Mouse (Mus musculus) layer of hippocampus, adult 9-10 months (tissue): ENCODE data around the gene Nbeal1.
"Not testable (repeated sequence)": the region's sequence is repeated elsewhere in the genome, so short reads cannot be mapped to it uniquely, and the experiment has no call there.

Experiments
- DNase-seq: peaks from one replicate; pipeline ENCODE4 v3.0.0; 2022; ENCODE audit warnings: low spot score

Nbeal1 gene

DNA sequence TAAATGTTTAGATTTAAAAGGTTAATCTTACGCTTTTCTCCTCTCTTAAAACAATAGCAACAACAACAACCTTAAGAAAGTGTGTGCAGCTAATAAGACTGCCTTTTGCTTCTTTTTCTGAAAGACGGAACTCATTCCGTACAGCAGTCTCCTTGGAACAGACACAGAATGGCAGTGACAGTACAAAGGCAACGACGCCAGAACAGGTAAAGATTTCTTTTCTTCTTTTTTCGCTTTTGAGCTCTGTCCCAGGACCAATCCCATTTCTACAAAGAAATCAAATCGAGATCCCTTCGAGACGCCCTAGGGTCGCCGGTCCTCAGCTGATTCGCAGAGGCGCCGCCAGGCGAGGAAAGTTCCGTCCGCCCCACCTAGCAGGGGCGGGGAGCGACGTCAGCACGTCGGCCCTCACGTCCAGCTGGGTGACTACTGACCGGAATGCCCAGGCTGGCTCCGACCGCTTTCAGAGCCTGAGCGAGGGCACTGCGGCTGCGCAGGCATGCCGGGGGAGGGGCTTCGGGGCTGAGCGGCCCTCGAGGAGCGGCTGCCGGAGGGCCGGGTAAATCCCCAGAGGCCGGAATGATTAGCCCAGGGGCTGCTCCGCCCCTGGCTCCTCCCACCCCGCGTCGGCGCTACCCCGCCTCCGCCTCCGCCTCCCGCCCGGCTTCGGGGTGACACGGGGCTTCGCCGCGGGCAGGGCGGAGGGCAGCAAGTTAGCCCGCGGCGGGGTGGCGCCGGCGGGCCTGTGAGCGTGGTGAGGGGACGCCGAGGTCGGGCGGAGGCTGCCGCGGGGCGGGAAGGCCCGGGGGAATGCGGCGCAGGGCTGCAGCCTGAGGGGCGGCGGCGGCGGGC is at the start of gene Nbeal1:
TSS of gene Nbeal1 (plus strand) at position 668 of the 852 bp plus-strand sequence.
- DNase-seq, result peak; percentile 88

DNA sequence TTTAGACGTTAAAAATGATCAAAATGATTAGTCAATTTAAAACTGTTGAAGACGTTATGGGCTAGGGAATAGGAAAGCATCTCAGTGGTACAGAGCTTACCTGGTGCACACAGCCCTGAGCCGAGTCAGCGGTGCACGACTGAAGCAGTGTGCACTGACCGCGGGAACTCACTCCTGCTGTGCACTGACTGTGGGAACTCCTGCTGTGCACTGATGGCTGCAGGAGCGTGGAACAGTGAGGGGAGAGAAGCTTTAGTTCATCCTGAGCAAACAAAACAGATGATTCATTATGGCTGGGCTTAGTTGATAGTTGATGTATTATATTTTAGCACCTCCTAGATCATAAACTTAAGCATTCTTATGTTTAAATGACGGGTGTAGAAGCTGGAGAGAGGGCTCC is 43.1 kb upstream of the Nbeal1 start:
- DNase-seq, result no peak

DNA sequence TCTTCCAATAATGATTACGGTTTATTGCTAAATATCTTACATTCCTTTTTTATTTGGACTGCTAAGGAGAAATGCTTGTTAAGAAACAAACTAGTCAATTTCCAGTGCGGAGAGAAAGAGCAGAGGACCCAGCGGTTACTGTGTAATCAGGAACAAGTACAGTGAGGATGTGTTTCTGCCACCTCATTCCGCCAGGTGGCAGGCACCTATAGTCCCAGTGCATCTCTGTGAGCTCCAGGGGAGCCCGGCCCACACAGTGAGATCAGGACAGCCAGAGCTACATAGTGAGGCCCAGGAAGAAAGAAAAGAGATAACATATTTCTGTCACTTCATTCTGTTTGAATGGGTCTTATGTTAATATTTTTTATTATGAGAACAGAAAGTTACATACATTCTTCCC is 27.7 kb upstream of the Nbeal1 start:
- DNase-seq, result no peak

DNA sequence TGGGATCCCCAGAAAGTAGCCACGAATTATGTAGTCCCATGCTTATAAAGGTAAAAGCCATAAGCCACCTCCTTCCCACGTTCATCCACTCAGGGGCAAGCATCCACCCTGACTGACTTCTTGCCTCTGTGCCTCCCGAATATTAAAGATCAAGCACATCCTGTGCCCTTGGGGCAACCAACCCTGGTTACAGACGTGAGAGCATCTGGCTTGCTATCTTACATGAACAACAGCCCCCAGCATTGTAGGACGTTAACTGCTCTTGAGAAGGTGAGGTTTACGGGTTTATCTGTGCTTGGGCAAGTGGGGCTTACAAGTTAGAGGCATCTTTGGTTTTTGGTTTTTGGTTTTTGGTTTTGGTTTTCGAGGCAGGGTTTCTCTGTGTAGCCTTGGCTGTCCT is 23.7 kb upstream of the Nbeal1 start:
- no peak for DNase-seq

DNA sequence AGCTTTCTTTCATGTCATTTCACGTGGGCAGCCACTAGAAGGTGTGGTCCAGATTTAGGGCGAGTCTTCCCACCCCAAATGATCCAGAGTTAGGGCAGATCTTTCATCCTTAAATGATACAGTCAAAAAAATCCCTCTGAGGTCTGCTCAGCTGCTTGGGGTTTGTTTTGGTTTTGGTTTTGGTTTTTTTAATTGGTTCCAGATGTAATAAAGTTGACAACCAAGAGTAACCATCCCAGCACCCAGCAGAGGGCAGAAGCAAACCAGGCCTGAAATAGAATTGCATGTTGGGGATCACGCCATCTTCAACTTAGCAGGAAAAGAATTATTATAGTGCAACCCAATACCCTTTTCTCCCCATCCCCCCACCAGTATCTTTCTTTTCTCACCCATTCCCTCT is 22.0 kb upstream of the Nbeal1 start:
- no peak for DNase-seq

DNA sequence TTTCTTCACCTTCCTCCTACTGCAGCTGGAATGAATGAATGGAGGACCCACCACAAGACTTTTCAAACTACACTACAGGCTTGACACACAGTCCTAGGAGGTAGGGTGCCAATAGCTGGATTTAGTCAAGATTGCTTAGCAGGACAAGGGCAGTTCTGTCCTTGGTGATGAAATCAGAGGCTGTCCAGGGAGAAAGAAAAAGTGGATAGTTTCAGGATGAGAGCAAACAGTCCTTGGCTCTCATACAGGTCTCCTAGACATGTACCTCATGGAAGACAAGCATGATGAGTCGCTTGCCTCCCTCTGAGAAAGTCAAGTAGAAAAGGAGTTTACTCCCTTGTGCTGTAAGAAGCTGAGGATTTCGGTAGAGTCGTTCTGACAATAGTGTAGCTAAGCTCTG is 16.7 kb upstream of the Nbeal1 start:
- no peak for DNase-seq

DNA sequence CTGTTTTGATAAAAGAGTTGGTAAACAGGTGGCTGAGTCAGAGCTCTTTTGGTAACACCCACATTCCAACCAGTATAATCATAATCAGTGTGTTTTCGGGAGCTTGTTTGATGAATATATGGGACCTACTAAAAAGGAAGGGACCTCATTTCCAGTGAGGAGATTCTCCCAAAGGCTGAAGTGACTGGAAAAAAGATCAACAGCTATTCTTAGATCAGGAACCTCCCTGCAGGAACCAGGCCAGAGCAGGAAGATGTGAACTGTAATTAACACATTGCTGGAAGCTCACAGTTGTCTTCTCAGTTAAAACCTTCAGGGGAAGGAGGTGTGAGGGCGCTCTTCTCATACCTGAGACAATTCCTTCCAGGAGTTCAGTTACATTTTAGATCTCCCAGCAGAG is 10.8 kb upstream of the Nbeal1 start:
- no peak for DNase-seq

DNA sequence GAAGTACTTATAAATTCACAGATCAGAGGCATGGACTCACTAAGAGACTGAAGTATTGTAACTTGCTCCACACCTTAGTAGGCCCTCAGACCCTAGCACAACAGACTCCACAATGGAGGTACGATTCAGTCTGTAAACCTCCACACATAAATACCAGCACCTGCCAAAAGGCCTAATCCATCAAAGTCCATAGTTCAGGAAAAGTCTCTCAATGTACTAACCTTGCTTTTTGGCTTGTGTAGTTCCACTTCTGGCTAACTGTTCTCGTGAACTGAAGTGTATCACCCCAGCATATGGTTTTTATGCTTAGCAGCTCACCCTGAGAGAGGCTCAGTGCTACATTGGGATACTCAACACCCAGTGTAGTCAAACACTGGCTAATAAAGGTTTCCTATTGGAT is 10.1 kb upstream of the Nbeal1 start:
- DNase-seq, result no peak

DNA sequence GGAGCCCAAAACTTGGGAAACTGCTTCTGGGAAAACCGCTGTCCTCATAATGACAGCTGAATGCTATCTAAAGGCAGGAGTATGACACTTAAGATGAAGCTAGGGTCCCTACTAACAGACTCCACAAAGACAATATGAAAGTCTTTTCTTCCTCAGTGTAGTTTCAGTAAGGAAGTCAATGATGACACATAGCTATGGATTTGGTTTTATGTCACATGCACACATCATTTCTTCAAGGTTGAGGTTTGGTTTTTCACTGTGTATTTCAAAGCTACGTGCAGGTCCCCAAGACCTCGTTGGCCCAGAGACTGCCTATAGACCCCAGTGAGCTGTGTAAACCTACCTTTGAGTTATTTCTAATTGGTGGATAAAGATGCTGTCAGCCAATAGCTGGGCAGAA is 7.3 kb upstream of the Nbeal1 start:
- no peak for DNase-seq

DNA sequence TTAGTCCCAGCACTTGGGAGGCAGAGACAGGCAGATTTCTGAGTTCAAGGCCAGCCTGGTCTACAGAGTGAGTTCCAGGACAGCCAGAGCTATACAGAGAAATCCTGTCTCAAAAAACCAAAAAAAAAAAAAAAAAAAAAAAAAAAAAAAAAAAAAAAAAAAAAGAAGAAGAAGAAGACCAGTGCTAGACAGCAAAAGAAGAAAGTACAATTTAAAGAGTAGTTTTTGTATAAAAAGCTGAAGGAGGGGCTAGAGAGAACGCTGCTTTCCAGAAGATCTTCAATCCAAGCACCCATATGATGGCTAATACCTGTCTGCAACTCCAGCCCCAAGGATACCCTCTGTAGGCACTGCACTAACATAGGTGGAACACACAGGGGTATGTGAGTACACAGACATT is 2.6 kb upstream of the Nbeal1 start:
- DNase-seq, result not testable (repeated sequence)

DNA sequence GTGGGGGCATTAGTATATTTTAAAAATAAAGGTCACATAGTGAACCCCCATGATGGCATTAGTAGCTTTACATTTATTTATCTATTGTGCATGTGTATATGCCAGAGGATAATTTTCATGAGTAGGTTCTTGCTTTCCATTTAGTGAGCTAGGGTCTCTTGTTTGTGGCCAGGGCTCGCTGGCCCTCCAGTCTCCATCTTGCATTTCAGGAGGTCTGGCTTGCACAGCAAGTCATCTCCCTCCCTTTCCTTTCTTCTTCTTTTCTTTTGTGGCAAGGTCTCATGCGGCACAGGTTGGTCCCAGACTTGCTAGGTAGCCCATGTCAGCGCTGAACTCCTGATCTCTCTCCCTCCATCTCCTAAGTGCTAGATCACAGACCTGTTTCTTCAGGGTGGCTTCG is 1.0 kb upstream of the Nbeal1 start:
- DNase-seq, result no peak

DNA sequence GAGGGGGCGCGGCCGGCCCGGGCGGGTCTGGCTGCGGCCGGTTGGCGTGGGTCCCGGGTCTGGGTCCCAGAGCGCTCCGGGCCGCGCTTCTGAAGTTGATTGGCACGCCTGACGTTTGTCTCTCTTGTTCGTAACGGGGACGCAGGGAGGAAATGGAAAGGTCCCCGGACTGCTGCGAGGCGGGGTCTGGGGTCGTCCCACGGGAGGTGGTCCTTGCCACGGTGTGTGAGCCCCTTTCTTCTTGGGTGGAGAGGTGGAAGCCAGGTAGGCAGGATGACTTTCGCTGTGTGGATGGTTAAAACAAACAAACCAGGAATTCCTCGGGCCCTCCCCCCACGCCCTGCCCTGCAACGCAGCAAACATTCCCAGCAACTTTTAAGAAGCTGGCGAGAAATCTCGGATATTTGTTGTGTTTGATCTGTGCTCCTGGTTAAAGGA is 404 bp downstream of the Nbeal1 start:
- no peak for DNase-seq

DNA sequence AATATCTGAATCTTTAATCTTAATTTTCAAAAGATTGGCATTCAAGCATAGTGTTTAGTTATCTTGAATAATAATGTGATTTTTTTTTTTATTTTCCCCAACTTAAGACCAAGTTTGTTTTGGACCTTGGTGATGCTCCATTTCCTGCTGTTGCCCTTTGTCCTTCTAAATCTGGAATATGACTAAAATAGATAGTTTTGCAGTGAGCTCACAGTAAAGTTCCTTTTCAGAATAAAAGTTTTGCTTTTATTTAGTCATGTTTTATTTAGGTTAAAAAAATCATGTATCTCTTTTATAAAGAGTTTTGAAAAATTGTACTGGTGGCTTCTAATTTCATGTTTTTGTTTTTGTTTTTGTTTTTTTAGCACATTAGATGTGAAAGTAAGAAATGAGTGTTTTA is 8.1 kb downstream of the Nbeal1 start:
- no peak for DNase-seq

DNA sequence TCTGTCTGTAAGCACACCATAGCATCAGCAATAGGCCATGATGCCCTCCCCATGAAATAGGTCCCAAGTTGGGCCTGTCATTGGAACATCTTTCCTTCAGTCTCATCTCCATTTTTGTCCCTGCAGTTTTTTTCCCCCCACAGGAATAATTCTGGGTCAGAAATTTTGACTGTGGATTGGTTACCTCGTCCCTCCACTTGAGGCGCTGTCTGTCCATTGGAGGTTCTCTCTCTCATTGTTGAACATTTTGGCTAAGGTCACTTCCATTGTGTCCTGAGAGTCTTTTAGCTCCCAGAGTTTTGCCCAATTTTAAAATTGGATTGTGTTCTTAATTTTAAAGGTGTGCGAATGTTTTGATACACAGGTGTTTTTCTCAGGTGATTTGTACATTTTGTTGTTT is 16.4 kb downstream of the Nbeal1 start:
- DNase-seq, result no peak

DNA sequence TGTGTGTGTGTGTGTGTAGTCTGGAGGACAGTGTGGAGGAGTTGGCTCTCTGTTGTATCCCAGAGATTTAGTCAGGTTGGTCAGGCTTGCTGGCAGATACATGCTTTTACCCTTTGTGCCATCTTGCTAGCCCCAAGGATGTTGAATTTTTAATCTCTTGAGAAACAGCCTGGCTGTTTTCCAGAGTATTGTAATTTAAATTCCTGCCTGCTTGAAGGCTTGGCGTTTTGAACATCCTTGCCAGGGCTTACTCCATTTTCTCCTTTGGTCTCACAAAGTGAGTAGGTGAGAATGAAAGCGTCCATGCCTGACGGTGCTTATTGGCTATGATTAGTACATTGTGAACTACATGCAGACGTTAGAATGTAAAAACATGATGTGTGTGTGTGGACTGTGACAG is 18.6 kb downstream of the Nbeal1 start:
- no peak for DNase-seq

DNA sequence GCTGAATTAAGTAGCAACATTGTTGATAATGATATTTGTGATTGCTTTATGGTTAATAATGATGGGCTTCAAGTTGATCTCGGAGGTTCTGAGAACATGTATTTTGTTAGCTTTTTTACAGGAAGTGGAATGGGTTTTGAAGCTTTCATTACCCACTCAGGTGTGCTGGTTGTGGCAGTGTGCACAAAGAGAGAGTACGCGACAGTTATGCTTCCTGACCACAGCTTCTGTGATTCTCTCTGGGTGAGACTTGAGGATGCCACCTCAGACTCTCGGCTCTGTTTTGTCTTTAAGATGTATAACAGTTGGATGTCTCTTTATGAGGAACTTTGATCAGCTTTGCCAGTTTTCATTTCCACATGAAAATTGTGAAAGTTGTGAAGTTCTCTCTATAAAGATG is 55.9 kb downstream of the Nbeal1 start:
- no peak for DNase-seq

DNA sequence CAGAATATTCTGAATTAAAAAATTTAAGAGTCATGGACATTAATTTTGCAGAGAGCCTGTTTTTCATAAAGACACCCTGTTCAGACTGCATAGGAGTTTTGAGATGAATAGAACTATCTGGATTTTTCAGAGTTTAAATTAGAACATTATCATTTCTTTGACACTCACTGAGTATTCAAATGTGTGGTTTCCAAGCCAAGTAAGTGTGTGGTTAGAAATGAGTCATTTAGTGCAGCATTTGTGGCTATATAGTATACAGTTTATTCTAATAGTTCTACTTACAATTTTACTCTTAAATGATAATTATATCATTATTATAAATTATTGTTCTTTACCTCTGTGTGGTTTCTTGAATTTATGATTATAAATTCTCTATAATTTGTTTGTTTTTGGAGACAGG is 60.0 kb downstream of the Nbeal1 start:
- no peak for DNase-seq

DNA sequence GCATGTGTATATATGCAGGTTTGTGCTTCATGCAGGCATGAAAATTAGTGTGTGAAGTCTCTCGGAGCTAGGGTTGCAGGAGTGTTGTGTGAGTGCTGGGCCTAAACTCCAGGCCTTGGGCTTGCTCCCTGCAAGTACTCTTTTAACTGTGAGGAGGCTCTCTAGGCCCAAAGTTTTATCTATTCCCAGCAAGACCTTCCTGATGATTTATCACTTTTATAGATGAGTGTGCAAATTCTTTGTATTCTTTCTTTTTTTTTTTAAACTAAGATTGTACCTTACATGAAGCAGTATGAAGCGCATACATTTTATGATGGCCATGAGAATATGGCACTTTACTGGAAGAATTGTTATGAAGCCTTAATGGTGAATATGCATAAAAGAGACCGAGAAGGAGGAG is 87.7 kb downstream of the Nbeal1 start:
- DNase-seq, result no peak

DNA sequence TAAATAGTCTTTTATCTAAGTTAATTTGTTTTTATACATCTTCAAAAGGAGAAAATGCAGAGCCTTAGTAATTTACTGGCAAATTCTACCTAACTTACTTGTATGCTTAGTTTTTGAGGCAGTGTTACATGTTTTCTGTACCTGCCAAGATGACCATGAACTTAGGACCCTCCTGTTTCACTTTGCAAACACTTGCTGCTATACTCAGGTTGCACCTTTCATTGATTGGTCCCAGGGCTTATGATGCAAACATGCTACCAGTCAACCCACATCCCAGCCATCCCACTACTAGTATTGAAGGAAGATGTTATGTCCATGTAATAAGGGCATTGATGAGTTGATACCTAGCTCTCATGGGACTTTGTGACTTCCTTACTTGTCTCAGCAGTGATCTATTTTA is 88.9 kb downstream of the Nbeal1 start:
- DNase-seq, result no peak

DNA sequence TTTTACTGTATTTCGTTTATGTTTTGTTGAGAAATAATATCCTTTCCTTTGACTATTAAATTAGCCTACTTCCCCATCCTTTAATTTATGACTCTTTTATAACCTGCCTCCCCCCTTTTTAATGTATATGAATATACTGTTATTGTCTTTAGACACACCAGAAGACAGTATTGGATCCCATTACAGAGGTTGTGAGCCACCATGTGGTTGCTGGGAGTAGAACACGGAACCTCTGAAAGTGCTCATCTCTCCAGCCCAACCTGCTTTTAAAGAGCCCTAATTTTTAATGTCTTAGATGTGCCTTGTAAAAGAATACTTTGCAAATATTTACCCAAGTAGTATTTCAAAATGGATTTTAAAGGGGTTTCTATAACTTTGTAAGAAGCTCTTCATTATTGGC is 92.1 kb downstream of the Nbeal1 start:
- peak; percentile 2 for DNase-seq

DNA sequence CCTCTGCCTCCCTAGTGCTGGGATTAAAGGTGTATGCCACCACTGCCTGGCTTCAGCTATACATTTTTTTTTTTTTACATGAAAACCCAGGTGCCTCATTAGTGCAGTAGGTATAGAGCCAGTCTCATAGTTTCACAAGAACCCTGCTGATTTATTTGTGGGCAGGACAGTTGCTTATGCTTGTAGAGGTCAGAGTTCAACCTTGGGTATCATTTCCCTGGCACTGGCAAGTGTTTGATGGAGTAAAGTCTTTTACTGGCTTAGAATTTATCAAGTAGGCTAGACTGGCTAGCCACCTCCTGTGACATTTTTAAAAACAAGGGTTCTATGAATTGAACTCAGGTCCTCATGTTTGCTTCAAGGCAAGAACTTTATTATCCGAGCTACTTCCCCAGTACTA is 113.5 kb downstream of the Nbeal1 start:
- DNase-seq, result no peak

DNA sequence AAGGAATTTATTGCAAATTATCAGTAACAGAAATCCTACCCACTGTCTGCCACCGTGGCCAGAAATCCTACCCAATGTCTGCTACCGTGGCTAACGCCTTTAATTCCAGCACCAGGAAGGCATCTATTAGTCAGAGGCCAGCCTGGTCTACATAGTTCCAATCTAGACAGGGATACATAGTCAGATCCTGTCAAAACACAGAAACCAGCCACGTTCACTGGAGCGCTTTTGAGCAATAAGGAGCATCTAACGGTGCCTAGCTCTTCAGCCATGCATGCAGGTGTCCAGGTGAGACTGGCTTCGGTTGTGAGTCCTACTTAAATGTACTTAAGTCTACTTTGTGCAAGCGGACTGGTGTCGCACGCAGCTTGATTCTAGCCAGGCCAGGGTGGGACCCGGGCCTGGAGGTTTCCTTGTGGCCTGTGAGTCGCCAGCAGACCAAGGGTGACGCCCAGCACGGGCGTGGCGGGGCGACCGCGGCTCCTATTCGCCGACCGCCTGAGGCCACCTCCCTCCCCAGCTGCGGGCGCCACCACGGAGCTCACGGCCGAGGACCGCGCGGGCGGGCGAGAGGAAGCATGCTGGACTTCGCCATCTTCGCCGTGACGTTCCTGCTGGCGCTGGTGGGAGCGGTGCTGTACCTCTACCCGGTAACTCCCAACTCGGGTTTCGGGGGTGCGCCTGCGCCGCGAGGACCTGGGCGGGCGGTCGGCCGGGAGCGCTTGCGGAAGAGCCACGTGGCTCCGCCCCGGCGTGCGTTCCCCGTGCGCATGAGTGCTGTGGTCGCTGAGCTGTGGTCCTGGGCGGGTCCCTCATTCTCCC is 162.6 kb downstream of the Nbeal1 start, which contains the start of gene Cyp20a1:
TSS of gene Cyp20a1 (plus strand) at position 516 of the 822 bp plus-strand sequence.
- peak; percentile 71 for DNase-seq
